Mouse (Mus musculus) lung, embryonic 14.5 days (tissue): ENCODE measurements around the gene Thop1. TPM values are rescaled to one million over a fixed set of nuclear protein-coding genes. Genes with fewer than 3 reads are reported as not detected.
A peak's percentile ranks its signal among the peaks of the same experiment; 100 is the strongest.
"Not testable (repeated sequence)": the region's sequence is repeated elsewhere in the genome, so short reads cannot be mapped to it uniquely, and the experiment has no call there.

Experiments used
- ATAC-seq: fragments of 200-750 bp; cut with Nextera tagmentation; 2 replicates; pipeline ENCODE4 v1.8.0; 2017; ENCODE audit warnings: mild to moderate bottlenecking, moderate TSS enrichment, moderate library complexity; ENCODE audit not compliant: insufficient read depth
- DNase-seq: peaks from one replicate; pipeline ENCODE4 v3.0.0-alpha.2; 2015
- H3K27ac ChIP-seq: fragments of 300-500 bp; sonication (generic); 2 replicates; pipeline ENCODE4 v1.5.1; 2014; ENCODE audit warnings: low read depth, mild to moderate bottlenecking, moderate library complexity
- H3K27me3 ChIP-seq: fragments of 300-500 bp; sonication (generic); 2 replicates; pipeline ENCODE4 v1.6.1; 2014; ENCODE audit warnings: low read length, control low read depth; ENCODE audit not compliant: insufficient read depth
- H3K36me3 ChIP-seq: fragments of 300-500 bp; sonication (generic); 2 replicates; pipeline ENCODE4 v1.6.1; 2014; ENCODE audit warnings: control low read depth; ENCODE audit not compliant: insufficient read depth
- H3K4me1 ChIP-seq: fragments of 300-500 bp; sonication (generic); 2 replicates; pipeline ENCODE4 v1.6.1; 2014; ENCODE audit warnings: antibody characterized with exemption, control low read depth; ENCODE audit not compliant: insufficient read depth
- H3K4me2 ChIP-seq: fragments of 300-500 bp; sonication (generic); 2 replicates; pipeline ENCODE4 v1.6.1; 2014; ENCODE audit warnings: mild to moderate bottlenecking
- H3K4me3 ChIP-seq: fragments of 300-500 bp; sonication (generic); 2 replicates; pipeline ENCODE4 v1.5.1; 2014; ENCODE audit warnings: low read depth, low read length
- H3K9ac ChIP-seq: fragments of 300-500 bp; sonication (generic); 2 replicates; pipeline ENCODE4 v1.6.1; 2014
- H3K9me3 ChIP-seq: fragments of 300-500 bp; sonication (generic); 2 replicates; pipeline ENCODE4 v1.6.1; 2016; ENCODE audit warnings: low read depth, low read length, control low read depth
- CTCF ChIP-seq: IDR thresholded peaks from 2 replicates; pipeline ENCODE4 v1.5.1; 2016; ENCODE audit warnings: antibody characterized with exemption, low read depth
- WGBS: fragments of 180-500 bp; shearing (Covaris S2); extraction: QIAGEN DNeasy Blood & Tissue Kit; methylation state at CpG from one replicate; pipeline ENCODE4 v1.1.7; 2014; 5-methylcytosine and 5-hydroxymethylcytosine counted together
- polyA plus RNA-seq: library from polyadenylated mRNA; unstranded; fragments of >200 nt; fragmentation: Nextera tagmentation; extraction: Ambion mirVana; gene quantifications from 2 replicates; pipeline ENCODE4 v1.2.1, GENCODE M21; 2014

The Thop1 gene
- polyA plus RNA-seq, 1 experiment from 2014 or later, result 55.9 TPM

DNA sequence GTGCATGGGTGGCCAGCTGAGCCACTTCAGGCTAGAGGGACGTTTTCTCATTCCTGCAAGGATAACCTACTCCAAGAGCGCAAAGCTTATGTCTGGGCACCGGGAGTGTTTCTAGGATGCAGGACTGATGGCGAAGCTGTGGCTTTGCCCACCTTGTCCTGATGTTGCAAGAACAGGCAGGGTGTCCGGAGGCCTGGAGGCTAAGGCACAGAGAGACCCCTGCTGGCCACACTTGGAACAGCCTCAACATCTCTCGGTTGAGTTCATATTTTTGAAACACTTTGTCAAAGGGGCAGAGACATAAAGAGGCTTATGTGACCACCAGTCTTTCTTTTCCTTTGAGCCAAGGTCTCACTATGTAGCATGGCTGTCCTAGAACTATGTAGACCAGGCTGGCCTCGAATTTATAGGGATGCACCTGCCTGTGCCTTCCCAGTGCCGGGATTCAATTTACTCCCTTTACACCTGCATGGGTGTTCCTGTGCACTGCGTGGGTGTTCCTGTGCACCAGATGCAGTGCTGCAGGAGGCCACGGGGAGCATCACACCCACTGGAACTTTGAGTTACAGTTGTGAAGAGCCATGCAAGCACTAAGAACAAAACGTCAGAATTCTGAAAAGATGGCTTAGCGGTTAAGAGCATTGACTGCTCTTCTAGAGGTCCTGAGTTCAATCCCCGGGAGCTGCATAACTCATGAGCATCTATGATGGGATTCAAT lies 28.2 kb upstream of the Thop1 start:
- no peak overlapping the region for H3K4me3 ChIP-seq
- peaks cover 41% of the 10 kb centered on the region for H3K36me3 ChIP-seq
- ATAC-seq (no peak), DNase-seq (peak; percentile 86)
- H3K27me3 ChIP-seq, result no peaks in the 10 kb centered on the region
- TF ChIP-seq CTCF, result peak; percentile 92
- H3K27ac ChIP-seq, result no peak overlapping the region
- 29% methylated on average over 13 of the region's 13 CpGs for WGBS
- H3K4me1 ChIP-seq, result no peaks in the 10 kb centered on the region
- H3K9ac ChIP-seq, result no peak overlapping the region
- no peaks in the 10 kb centered on the region for H3K9me3 ChIP-seq
- H3K4me2 ChIP-seq, result no peak overlapping the region

DNA sequence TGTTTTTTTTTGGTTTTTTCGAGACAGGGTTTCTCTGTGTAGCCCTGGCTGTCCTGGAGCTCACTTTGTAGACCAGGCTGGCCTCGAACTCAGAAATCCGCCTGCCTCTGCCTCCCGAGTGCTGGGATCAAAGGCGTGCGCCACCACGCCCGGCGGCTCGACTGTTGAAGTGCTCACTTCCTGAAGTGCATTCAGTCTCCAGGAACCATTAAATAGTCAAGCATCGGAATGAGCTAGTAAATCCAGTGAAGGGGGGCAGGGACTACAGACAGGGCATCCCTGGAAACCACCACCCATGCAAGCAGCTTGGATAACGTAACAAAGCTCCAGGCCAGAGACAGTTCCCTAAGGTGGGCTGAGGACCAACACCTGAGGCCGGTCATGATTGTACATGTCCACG lies 24.6 kb upstream of the Thop1 start:
- not testable (repeated sequence) for H3K9ac ChIP-seq, H3K4me2 ChIP-seq, H3K9me3 ChIP-seq, H3K4me1 ChIP-seq, H3K27ac ChIP-seq, H3K27me3 ChIP-seq, H3K4me3 ChIP-seq, ATAC-seq, DNase-seq
- H3K36me3 ChIP-seq, result peaks cover 77% of the 10 kb centered on the region
- WGBS, result 90% methylated on average over 14 of the region's 14 CpGs

DNA sequence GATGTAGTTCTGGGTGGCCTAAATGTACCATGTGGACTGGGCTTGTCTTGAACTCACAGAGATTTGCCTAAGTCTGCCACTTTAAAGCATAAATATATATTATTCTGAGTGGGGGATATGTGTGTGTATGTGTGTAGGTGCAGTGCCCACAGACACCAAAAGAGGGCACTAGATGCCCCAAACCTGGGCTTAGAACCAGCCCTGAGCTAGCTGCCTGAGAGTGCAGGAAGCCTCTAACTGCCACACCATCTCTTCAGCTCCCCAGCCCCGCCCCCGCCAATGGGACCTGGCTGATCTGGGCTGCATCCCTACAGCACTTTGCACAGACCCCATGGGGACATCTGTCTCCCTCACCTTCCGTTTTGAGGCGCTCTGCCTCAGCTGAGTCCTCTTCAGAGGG lies 19.2 kb upstream of the Thop1 start:
- Histone ChIP-seq H3K4me3 (no peak overlapping the region), H3K36me3 (peaks cover 80% of the 10 kb centered on the region)
- WGBS, result 82% methylated on average over 4 of the region's 4 CpGs

DNA sequence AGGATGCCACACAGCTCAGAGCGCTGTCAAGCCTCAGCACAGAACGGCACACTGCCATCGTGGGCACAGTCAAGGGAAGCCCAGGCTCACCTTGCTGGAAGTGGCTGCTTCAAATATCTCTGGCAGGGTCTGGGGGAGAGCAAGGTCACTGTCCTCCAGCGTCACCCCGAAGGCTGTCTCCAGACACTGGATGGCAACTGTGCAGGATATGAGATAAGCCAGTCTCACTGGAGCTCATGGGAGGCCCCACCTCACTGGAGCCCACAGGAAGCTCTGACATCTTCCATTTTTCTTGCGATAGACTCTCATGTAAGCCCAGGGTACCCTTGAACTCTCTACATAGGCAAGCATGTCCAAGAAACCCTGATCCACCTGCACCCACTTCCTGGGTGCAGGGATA lies 18.7 kb upstream of the Thop1 start:
- 88% methylated on average over 6 of the region's 6 CpGs for WGBS
- peaks cover 75% of the 10 kb centered on the region for H3K36me3 ChIP-seq

More for the DNA sequence above, 19.2 kb upstream of the Thop1 start:
- Histone ChIP-seq H3K9ac (no peak overlapping the region), H3K4me2 (no peak overlapping the region), H3K27ac (no peak overlapping the region), H3K9me3 (no peaks in the 10 kb centered on the region), H3K27me3 (no peaks in the 10 kb centered on the region), H3K4me1 (no peaks in the 10 kb centered on the region)
- peak; percentile 48 for DNase-seq
- no peak for ATAC-seq
- peak; percentile 45 for TF ChIP-seq CTCF

DNA sequence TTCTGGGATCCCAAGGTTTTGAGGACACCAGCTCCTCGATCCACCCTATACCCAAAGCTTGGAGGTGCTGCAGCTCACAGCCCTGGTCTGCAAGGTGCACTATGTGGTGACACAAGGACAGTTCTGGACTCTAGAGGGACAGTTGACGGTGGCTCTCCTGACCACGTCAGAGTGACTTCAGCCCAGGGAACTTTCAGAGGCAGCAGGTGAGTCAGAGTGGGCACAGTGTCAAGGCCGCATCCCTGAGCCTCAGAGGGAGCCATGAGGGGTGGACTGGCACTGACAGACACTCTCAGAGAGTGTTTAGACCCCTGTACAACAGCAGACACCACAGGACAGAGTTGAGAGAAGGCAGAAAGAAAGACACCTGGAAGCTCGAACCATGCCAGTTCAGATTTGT lies 17.3 kb upstream of the Thop1 start:
- Histone ChIP-seq H3K4me2 (no peak overlapping the region), H3K4me3 (no peak overlapping the region), H3K9me3 (no peaks in the 10 kb centered on the region), H3K27me3 (no peaks in the 10 kb centered on the region), H3K36me3 (peaks cover 60% of the 10 kb centered on the region), H3K27ac (no peak overlapping the region), H3K4me1 (no peaks in the 10 kb centered on the region), H3K9ac (no peak overlapping the region)
- WGBS, result 84% methylated on average over 5 of the region's 5 CpGs
- DNase-seq, result no peak
- ATAC-seq, result no peak
- no peak for TF ChIP-seq CTCF

More for the DNA sequence above, 18.7 kb upstream of the Thop1 start:
- Histone ChIP-seq H3K27ac (no peak overlapping the region), H3K9ac (no peak overlapping the region), H3K4me2 (no peak overlapping the region), H3K4me3 (no peak overlapping the region), H3K4me1 (no peaks in the 10 kb centered on the region), H3K27me3 (no peaks in the 10 kb centered on the region), H3K9me3 (no peaks in the 10 kb centered on the region)
- ATAC-seq (no peak), DNase-seq (no peak)
- no peak for TF ChIP-seq CTCF

DNA sequence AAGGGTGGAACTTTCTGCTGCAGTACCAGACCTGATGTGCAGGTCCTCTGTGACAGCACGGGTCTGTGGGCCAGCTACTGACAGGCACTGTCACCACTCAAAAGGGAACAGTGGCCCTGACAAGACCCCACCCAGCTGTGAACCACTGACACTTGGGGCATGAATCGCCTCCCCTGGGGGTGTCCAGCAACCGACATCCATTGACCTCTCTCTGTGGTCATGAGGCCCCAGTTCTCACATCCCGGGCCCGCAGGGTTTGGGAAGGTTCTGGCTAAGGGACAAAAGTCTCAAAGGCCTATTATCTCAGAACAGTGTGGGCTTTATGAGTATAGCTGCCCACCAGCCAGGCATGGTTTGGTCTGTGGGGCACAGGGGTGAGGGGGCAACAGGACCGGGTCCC lies 14.7 kb upstream of the Thop1 start:
- H3K27me3 ChIP-seq, result no peaks in the 10 kb centered on the region
- DNase-seq (no peak), ATAC-seq (no peak)
- no peak for TF ChIP-seq CTCF
- peaks cover 34% of the 10 kb centered on the region for H3K36me3 ChIP-seq
- no peak overlapping the region for H3K9ac ChIP-seq
- H3K4me1 ChIP-seq, result peaks cover 3% of the 10 kb centered on the region; the same call in 1 of the 2 replicates
- 81% methylated on average over 6 of the region's 6 CpGs for WGBS
- no peak overlapping the region for H3K4me2 ChIP-seq
- H3K4me3 ChIP-seq, result no peak overlapping the region
- no peak overlapping the region for H3K27ac ChIP-seq
- no peaks in the 10 kb centered on the region for H3K9me3 ChIP-seq

DNA sequence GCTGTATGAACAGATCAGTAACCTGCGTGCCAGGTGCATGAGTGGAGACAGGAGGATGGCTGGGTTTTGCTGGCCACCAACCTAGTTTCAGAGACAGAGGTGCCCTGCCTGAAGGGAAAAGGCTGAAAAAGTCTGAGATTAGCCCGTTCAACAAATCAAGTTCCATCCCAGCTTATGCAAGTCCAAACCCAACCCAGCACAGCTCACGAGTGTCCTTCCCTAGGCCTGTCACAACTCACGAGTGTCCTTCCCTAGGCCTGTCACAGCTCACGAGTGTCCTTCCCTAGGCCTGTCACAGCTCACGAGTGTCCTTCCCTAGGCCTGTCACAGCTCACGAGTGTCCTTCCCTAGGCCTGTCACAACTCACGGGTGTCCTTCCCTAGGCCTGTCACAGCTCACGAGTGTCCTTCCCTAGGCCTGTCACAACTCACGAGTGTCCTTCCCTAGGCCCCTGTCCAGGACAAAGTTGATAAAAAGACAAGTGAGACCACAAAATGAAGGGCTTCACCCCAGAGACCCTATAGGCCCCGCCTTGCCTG lies 14.0 kb upstream of the Thop1 start:
- H3K4me2 ChIP-seq, H3K4me1 ChIP-seq, DNase-seq, H3K27ac ChIP-seq, H3K9me3 ChIP-seq, H3K9ac ChIP-seq, H3K4me3 ChIP-seq, H3K27me3 ChIP-seq, ATAC-seq: not testable (repeated sequence)
- 76% methylated on average over 11 of the region's 11 CpGs for WGBS
- peaks cover 27% of the 10 kb centered on the region for H3K36me3 ChIP-seq
